Mouse (Mus musculus) R1 (cell line): ENCODE results near the gene Tomm5.
A peak's percentile ranks its signal among the peaks of the same experiment; 100 is the strongest.
"Not testable (repeated sequence)": the region's sequence is repeated elsewhere in the genome, so short reads cannot be mapped to it uniquely, and the experiment has no call there.

Source experiments
- DNase-seq: peaks from one replicate; pipeline ENCODE4 v3.0.0-alpha.2; 2018; ENCODE audit warnings: low read depth, low spot score

Tomm5 gene

GRCm38 (mm10) chr4:45107601-45108277 is at the start of gene Tomm5:
Gene Tomm5 (minus strand): TSS chr4:45108114.
- peak; percentile 97 for DNase-seq

- DNase-seq = no peak
Observed at GRCm38 (mm10) chr4:45156433-45156832, 48.5 kb upstream of the Tomm5 start.

GRCm38 (mm10) chr4:45143005-45143404 is 35.1 kb upstream of the Tomm5 start:
- no peak for DNase-seq

- DNase-seq = no peak
Observed at GRCm38 (mm10) chr4:45142411-45142810, 34.5 kb upstream of the Tomm5 start.

GRCm38 (mm10) chr4:45141835-45142234 is 33.9 kb upstream of the Tomm5 start:
- no peak for DNase-seq

- DNase-seq = no peak
Observed at GRCm38 (mm10) chr4:45137636-45138035, 29.7 kb upstream of the Tomm5 start.

- DNase-seq = no peak
Observed at GRCm38 (mm10) chr4:45134471-45134870, 26.6 kb upstream of the Tomm5 start.

- no peak for DNase-seq
Observed at GRCm38 (mm10) chr4:45131021-45131420, 23.1 kb upstream of the Tomm5 start.

GRCm38 (mm10) chr4:45121311-45121710 is 13.4 kb upstream of the Tomm5 start:
- no peak for DNase-seq

GRCm38 (mm10) chr4:45108456-45109110 is 669 bp upstream of the Tomm5 start:
- peak; percentile 81 for DNase-seq

- peak; percentile 41 for DNase-seq
Observed at GRCm38 (mm10) chr4:45107066-45107465, 848 bp downstream of the Tomm5 start.

GRCm38 (mm10) chr4:45106409-45106808 is 1.5 kb downstream of the Tomm5 start:
- DNase-seq = peak; percentile 74

- DNase-seq = peak; percentile 71
Observed at GRCm38 (mm10) chr4:45097198-45097872, 10.6 kb downstream of the Tomm5 start.

- no peak for DNase-seq
Observed at GRCm38 (mm10) chr4:45084895-45085290, 23.0 kb downstream of the Tomm5 start.

- DNase-seq = peak; percentile 93
Observed at GRCm38 (mm10) chr4:45084021-45084894, 23.7 kb downstream of the Tomm5 start, which contains the start of gene Fbxo10. Gene Fbxo10 (minus strand): TSS chr4:45084604.

- DNase-seq = no peak
Observed at GRCm38 (mm10) chr4:45083487-45083886, 24.4 kb downstream of the Tomm5 start.

- no peak for DNase-seq
Observed at GRCm38 (mm10) chr4:45082951-45083350, 25.0 kb downstream of the Tomm5 start.

- not testable (repeated sequence) for DNase-seq
Observed at GRCm38 (mm10) chr4:45081041-45081440, 26.9 kb downstream of the Tomm5 start.

GRCm38 (mm10) chr4:45073544-45073943 is 34.4 kb downstream of the Tomm5 start:
- DNase-seq = no peak

GRCm38 (mm10) chr4:45072261-45072973 is 35.5 kb downstream of the Tomm5 start:
- DNase-seq = no peak

- DNase-seq = no peak
Observed at GRCm38 (mm10) chr4:45067742-45068141, 40.2 kb downstream of the Tomm5 start.
